Mouse (Mus musculus) CD4-positive naive resting alpha-beta T cell, adult 57 days (primary cell): Measurements from ENCODE around the gene Zscan4-ps3. TPM values are rescaled to one million over a fixed set of nuclear protein-coding genes. Genes with fewer than 3 reads are reported as not detected.

Source experiments
- total RNA-seq: library from RNA; stranded (reverse); gene quantifications from one replicate; pipeline ENCODE4 v1.2.4, GENCODE M21; 2023

Zscan4-ps3 gene
- total RNA-seq: not detected

DNA sequence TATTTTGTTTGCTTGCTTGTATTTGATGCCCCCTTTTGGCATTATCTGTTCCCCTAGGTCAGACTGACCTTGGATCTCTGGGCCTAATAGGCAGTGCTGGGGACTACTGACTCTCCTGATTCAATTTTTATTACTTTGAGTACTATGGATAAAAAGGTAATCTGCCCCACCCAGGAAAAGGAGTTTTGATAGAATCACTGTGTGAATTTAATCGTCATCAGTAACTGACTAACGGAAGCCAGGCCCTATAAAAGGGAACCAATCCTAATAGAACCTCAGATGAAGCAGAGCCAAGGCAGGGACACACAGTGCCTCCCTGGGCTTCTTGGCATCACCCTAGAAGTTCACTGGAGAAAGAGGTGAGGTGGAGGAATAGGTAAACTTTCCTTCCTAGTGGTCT lies at the start of gene Zscan4-ps3:
TSS of gene Zscan4-ps3 (plus strand) at position 301 of the 400 bp plus-strand sequence.

Other genes with a start within 250 kb of the Zscan4-ps3 start
- gene Zscan4f, start 211.4 kb upstream of the Zscan4-ps3 start, total RNA-seq: not detected
- gene Zscan4-ps2, start 95.0 kb upstream of the Zscan4-ps3 start, total RNA-seq: not detected
- not detected for gene Vmn1r72, start 70.8 kb downstream of the Zscan4-ps3 start, total RNA-seq
- not detected for gene Vmn1r73, start 121.0 kb downstream of the Zscan4-ps3 start, total RNA-seq
- not detected for gene Vmn1r74, start 224.7 kb downstream of the Zscan4-ps3 start, total RNA-seq